Mouse (Mus musculus): ENCODE data around the gene Siah3.

- TF ChIP-seq CTCF (IDR thresholded peaks at IDR 0.05; ENCODE audit: low read depth), result no peak
- no peak for TF ChIP-seq EP300 (IDR thresholded peaks at IDR 0.05; ENCODE audit: low read depth)
Measured at GRCm38 (mm10) chr14:75502446-75502845, 46.7 kb downstream of the Siah3 start.
